Mouse (Mus musculus): ENCODE data around the gene Dnmt1.

Gene Dnmt1

GRCm38 (mm10) chr9:20978409-20979095, 18.9 kb upstream of the Dnmt1 start:
- intact Hi-C loops (cut with DNase I) = loop anchor here (5.0 kb wide), 1 partner anchor 36 kb away; no protein-coding TSS in a partner anchor

- intact Hi-C loops (cut with DNase I) = loop anchor here (5.0 kb wide), 1 partner anchor 35 kb away; no protein-coding TSS in a partner anchor
Observed at GRCm38 (mm10) chr9:20976961-20977689, 17.4 kb upstream of the Dnmt1 start.

GRCm38 (mm10) chr9:20976216-20976960, 16.7 kb upstream of the Dnmt1 start, which contains the start of gene S1pr2:
S1pr2 (minus strand) TSS chr9:20976781.
- intact Hi-C loops (cut with DNase I) = loop anchor here (5.0 kb wide), 1 partner anchor 34 kb away; no protein-coding TSS in a partner anchor

- intact Hi-C loops (cut with DNase I) = loop anchor here (5.0 kb wide), 1 partner anchor 33 kb away; no protein-coding TSS in a partner anchor
Observed at GRCm38 (mm10) chr9:20975431-20976215, 15.9 kb upstream of the Dnmt1 start.

GRCm38 (mm10) chr9:20973682-20974075, 14.0 kb upstream of the Dnmt1 start:
- intact Hi-C loops (cut with DNase I) = no loop called here

- intact Hi-C loops (cut with DNase I) = no loop called here
Observed at GRCm38 (mm10) chr9:20973001-20973681, 13.5 kb upstream of the Dnmt1 start.

- intact Hi-C loops (cut with DNase I) = no loop called here
Observed at GRCm38 (mm10) chr9:20972141-20972992, 12.7 kb upstream of the Dnmt1 start.

GRCm38 (mm10) chr9:20971751-20972140, 12.1 kb upstream of the Dnmt1 start:
- intact Hi-C loops (cut with DNase I) = no loop called here

GRCm38 (mm10) chr9:20966747-20967146, 7.1 kb upstream of the Dnmt1 start:
- intact Hi-C loops (cut with DNase I) = no loop called here

GRCm38 (mm10) chr9:20966008-20966407, 6.3 kb upstream of the Dnmt1 start:
- intact Hi-C loops (cut with DNase I) = no loop called here

GRCm38 (mm10) chr9:20965606-20966005, 5.9 kb upstream of the Dnmt1 start:
- intact Hi-C loops (cut with DNase I) = no loop called here

GRCm38 (mm10) chr9:20961557-20961956, 1.9 kb upstream of the Dnmt1 start:
- intact Hi-C loops (cut with DNase I) = no loop called here

GRCm38 (mm10) chr9:20956989-20957388, 2.7 kb downstream of the Dnmt1 start:
- intact Hi-C loops (cut with DNase I) = no loop called here

- intact Hi-C loops (cut with DNase I) = no loop called here
Observed at GRCm38 (mm10) chr9:20952520-20953227, 7.0 kb downstream of the Dnmt1 start.

- intact Hi-C loops (cut with DNase I) = no loop called here
Observed at GRCm38 (mm10) chr9:20951966-20952519, 7.6 kb downstream of the Dnmt1 start.

GRCm38 (mm10) chr9:20951441-20951840, 8.2 kb downstream of the Dnmt1 start:
- intact Hi-C loops (cut with DNase I) = no loop called here

GRCm38 (mm10) chr9:20950419-20950818, 9.3 kb downstream of the Dnmt1 start:
- intact Hi-C loops (cut with DNase I) = no loop called here

- intact Hi-C loops (cut with DNase I) = no loop called here
Observed at GRCm38 (mm10) chr9:20946066-20946880, 13.4 kb downstream of the Dnmt1 start.
